Mouse (Mus musculus): ENCODE results near the gene Hist1h4f. TPM values are rescaled to one million over a fixed set of nuclear protein-coding genes. Genes with fewer than 3 reads are reported as not detected.

Hist1h4f gene
- polyA plus RNA-seq (2015; fragmentation: Nextera tagmentation; extraction: Ambion mirVana): 7.3 and 7.9 TPM in 2 replicates

GRCm38 (mm10) chr13:23551146-23551834 is at the start of gene Hist1h4f:
Hist1h4f (minus strand) TSS chr13:23551648.

GRCm38 (mm10) chr13:23581408-23582218 is 30.2 kb upstream of the Hist1h4f start, which contains the start of gene Hist1h4d:
Hist1h4d (plus strand) TSS chr13:23581598.

GRCm38 (mm10) chr13:23575271-23575851 is 23.9 kb upstream of the Hist1h4f start, which contains the start of gene Hist1h3d:
Hist1h3d (plus strand) TSS chr13:23575763.

GRCm38 (mm10) chr13:23573898-23574524 is 22.6 kb upstream of the Hist1h4f start, which contains the start of the genes Hist1h2bf and Hist1h2ad:
Hist1h2bf (minus strand) TSS chr13:23574196.
Hist1h2ad (plus strand) TSS chr13:23574381.

GRCm38 (mm10) chr13:23571022-23571503 is 19.6 kb upstream of the Hist1h4f start, which contains the start of the genes Hist1h2ae and Hist1h2bg:
Hist1h2ae (minus strand) TSS chr13:23571220.
Hist1h2bg (plus strand) TSS chr13:23571396.

GRCm38 (mm10) chr13:23561883-23562659 is 10.6 kb upstream of the Hist1h4f start, which contains the start of gene Hist1h3e:
Hist1h3e (minus strand) TSS chr13:23562369.

GRCm38 (mm10) chr13:23552962-23553361 is 1.5 kb upstream of the Hist1h4f start, which contains the start of gene Hist1h1d:
Hist1h1d (plus strand) TSS chr13:23553262.

GRCm38 (mm10) chr13:23543965-23544786 is 7.3 kb downstream of the Hist1h4f start, which contains the start of gene Hist1h3f:
Hist1h3f (plus strand) TSS chr13:23544052.

GRCm38 (mm10) chr13:23542999-23543607 is 8.3 kb downstream of the Hist1h4f start, which contains the start of gene Hist1h2bh:
Hist1h2bh (minus strand) TSS chr13:23543392.

GRCm38 (mm10) chr13:23535137-23536075 is 16.0 kb downstream of the Hist1h4f start, which contains the start of gene Hist1h3g:
Hist1h3g (plus strand) TSS chr13:23535422.

GRCm38 (mm10) chr13:23533560-23534367 is 17.7 kb downstream of the Hist1h4f start, which contains the start of gene Hist1h2af:
Hist1h2af (plus strand) TSS chr13:23533906.

GRCm38 (mm10) chr13:23530901-23531875 is 20.3 kb downstream of the Hist1h4f start, which contains the start of gene Hist1h4h:
Hist1h4h (plus strand) TSS chr13:23531050.

